Mouse (Mus musculus) thymus, adult 18-20 months (tissue): ENCODE results near the gene Khk.

Experiments used
- DNase-seq, 2 experiments: peaks; one replicate each; pipeline ENCODE4 v3.0.0; 2022; ENCODE audit warnings: mixed read lengths in 2 of 2

Gene Khk

GRCm38 (mm10) chr5:30974870-30975656, 53.8 kb downstream of the Khk start:
- no peak for DNase-seq
